Mouse (Mus musculus) liver, postnatal 0 days (tissue): Measurements from ENCODE around the gene Gbe1.

Source experiments
- CTCF ChIP-seq: sonication (generic); IDR thresholded peaks from 2 replicates; pipeline ENCODE4 v1.5.1; 2016; ENCODE audit warnings: antibody characterized with exemption, low read depth
- EP300 ChIP-seq: IDR thresholded peaks from 2 replicates; pipeline ENCODE4 v1.6.1; 2016; ENCODE audit warnings: antibody characterized with exemption, low read depth, mild to moderate bottlenecking

- no peak for TF ChIP-seq CTCF
- no peak for TF ChIP-seq EP300
Measured at GRCm38 (mm10) chr16:70329471-70329870, 15.7 kb downstream of the Gbe1 start.
